Mouse (Mus musculus) spleen, adult 2 months (tissue): ENCODE measurements at regions not wholly inside any gene's neighbourhood (a gene's known extent, or its start where the extent isn't known, plus 50 kb on each side); places are given as distances from the start of the nearest gene placed in this dataset.

Experiments used
- DNase-seq, 2 experiments: peaks; one replicate each; pipeline versions ENCODE4 v3.0.0 to v3.0.0-alpha.2; 2012 to 2021; ENCODE audit warnings: low spot score in 2 of 2, low read depth in 1 of 2
- H3K27ac ChIP-seq: fragments of 200-500 bp; 2 replicates; pipeline ENCODE4 v1.5.1; 2012; ENCODE audit warnings: low read length, inconsistent platforms; ENCODE audit not compliant: insufficient read depth
- H3K27me3 ChIP-seq: fragments of 200-500 bp; 2 replicates; pipeline ENCODE4 v1.6.1; 2012; ENCODE audit warnings: mild to moderate bottlenecking, moderate library complexity, low read length, inconsistent platforms; ENCODE audit not compliant: control insufficient read depth, insufficient read depth
- H3K36me3 ChIP-seq: fragments of 200-500 bp; 2 replicates; pipeline ENCODE4 v1.6.1; 2012; ENCODE audit warnings: mild to moderate bottlenecking, low read length, inconsistent platforms; ENCODE audit not compliant: control insufficient read depth, insufficient read depth
- H3K4me1 ChIP-seq: fragments of 200-500 bp; 2 replicates; pipeline ENCODE4 v1.6.1; 2011; ENCODE audit warnings: inconsistent platforms; ENCODE audit not compliant: control insufficient read depth, insufficient read depth, insufficient read length
- H3K4me3 ChIP-seq: fragments of 200-500 bp; 2 replicates; pipeline ENCODE4 v1.5.1; 2011; ENCODE audit warnings: mild to moderate bottlenecking, inconsistent platforms; ENCODE audit not compliant: insufficient read depth, insufficient read length; ENCODE audit errors: extremely low read depth
- CTCF ChIP-seq: fragments of 200-500 bp; IDR thresholded peaks from 2 replicates; pipeline ENCODE4 v1.5.1; 2011; ENCODE audit warnings: mild to moderate bottlenecking, inconsistent platforms; ENCODE audit not compliant: insufficient read depth, insufficient read length, insufficient replicate concordance; ENCODE audit errors: extremely low read depth
- POLR2A ChIP-seq: fragments of 200-500 bp; IDR thresholded peaks from 2 replicates; pipeline ENCODE4 v1.6.1; 2011; ENCODE audit warnings: low read depth, low read length, inconsistent platforms
- WGBS: fragments of 180-500 bp; shearing (Covaris S2); methylation state at CpG from one replicate; pipeline ENCODE4 v1.1.7; 2018; 5-methylcytosine and 5-hydroxymethylcytosine counted together

DNA sequence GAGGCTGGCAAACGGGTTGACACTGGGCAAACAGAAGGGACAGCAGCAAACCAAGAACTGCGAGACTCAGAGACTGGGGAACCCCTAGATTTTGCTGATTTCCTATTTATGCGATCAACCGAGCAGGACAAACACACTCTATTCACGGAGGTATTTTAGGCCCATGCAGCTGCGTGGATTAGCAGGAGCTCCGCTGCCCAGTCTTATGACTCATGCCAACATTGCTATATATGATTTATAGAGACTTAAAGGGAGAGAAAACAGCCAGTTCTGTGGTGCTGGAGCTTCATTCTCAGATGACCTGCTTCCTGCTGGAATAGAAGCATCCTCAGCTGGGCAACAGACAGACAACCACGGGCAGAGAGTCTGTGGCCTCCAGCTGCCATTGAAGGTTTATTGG lies 71.2 kb upstream of the Maml3 start:
- no peak for DNase-seq
- Histone ChIP-seq H3K4me3 (no peak overlapping the region), H3K4me1 (peaks cover 2% of the 10 kb centered on the region; the same call in 1 of the 2 replicates), H3K27ac (no peak overlapping the region), H3K36me3 (no peaks in the 10 kb centered on the region), H3K27me3 (no peaks in the 10 kb centered on the region)
- no peak for TF ChIP-seq CTCF
- TF ChIP-seq POLR2A: no peak
- 36% methylated on average over 8 of the region's 8 CpGs for WGBS

GRCm38 (mm10) chr3:52178851-52179250 lies 74.0 kb upstream of the Maml3 start:
- Histone ChIP-seq H3K36me3 (no peaks in the 10 kb centered on the region), H3K4me3 (no peak overlapping the region), H3K27me3 (no peaks in the 10 kb centered on the region), H3K27ac (no peak overlapping the region), H3K4me1 (peaks cover 2% of the 10 kb centered on the region; the same call in 1 of the 2 replicates)
- no peak for TF ChIP-seq CTCF
- TF ChIP-seq POLR2A: no peak
- no peak for DNase-seq
- WGBS: 93% methylated on average over 9 of the region's 9 CpGs

DNA sequence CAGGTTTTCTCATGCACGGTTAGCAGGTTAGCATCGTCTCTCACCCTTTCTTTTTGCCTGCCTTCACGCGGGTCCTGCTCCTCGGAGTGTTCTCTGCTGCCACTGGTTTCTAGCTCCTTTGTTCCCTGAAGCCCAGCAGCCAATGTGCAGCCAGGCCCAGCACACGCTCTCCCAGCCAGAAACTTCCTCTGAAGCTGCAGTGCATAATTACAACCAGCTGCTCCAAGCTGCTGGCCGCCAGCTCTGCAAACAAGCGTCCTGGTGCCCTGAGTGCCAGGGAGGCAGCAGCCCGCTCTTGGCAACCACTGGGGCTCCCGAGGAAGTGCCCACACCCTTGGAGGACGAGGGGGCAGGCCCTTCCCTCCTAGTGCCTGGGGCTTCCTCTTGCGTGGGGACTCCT lies 74.8 kb upstream of the Maml3 start:
- Histone ChIP-seq H3K27ac (no peak overlapping the region), H3K4me1 (peaks cover 2% of the 10 kb centered on the region; the same call in 1 of the 2 replicates), H3K36me3 (no peaks in the 10 kb centered on the region), H3K27me3 (no peaks in the 10 kb centered on the region), H3K4me3 (no peak overlapping the region)
- no peak for DNase-seq
- 5% methylated on average over 12 of the region's 12 CpGs for WGBS
- no peak for TF ChIP-seq POLR2A
- no peak for TF ChIP-seq CTCF

DNA sequence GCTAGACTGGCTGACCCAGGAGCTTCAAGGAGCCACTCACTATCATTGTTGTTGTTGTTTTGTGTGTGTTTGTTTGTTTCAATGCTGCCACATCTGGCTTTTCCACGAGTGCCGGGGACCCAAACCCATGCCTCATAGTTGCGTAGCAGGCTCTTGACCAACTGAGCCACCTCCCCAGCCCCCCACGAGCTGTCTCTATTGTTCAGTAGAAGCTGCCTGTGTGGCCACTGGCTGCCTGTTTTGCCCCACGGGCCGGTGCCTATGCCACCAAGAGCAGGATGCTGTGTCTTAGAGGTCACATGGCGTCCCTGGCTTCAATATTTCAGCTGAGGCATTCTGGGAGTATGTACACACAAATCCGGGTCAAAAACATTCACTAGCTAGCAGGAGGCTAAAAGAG lies 75.4 kb upstream of the Maml3 start:
- Histone ChIP-seq H3K4me1 (peaks cover 2% of the 10 kb centered on the region; the same call in 1 of the 2 replicates), H3K4me3 (no peak overlapping the region), H3K36me3 (no peaks in the 10 kb centered on the region), H3K27ac (no peak overlapping the region), H3K27me3 (no peaks in the 10 kb centered on the region)
- TF ChIP-seq POLR2A (no peak), CTCF (no peak)
- DNase-seq: no peak
- WGBS: 70% methylated on average over 8 of the region's 8 CpGs

DNA sequence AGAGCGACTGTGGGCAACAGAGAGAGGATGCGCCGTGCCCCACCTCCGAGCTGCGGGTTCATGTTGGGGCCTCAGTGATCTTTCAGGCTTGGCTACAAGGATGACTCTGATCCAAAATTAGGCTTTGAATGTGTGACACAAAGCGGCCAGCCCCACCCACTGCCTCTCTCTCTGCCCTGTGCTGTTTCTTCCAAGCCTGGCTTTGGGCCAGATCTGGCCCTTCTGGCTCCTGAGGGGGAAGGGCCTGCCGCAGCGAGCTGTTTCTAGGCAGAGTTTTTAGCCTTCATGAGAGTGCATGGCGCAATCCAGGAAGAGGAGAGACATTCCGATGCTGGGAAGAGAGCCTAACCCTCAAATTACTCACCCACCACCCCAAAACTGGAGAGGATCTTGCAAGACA lies 75.9 kb upstream of the Maml3 start:
- Histone ChIP-seq H3K4me3 (no peak overlapping the region), H3K4me1 (peaks cover 2% of the 10 kb centered on the region; the same call in 1 of the 2 replicates), H3K27ac (no peak overlapping the region), H3K36me3 (no peaks in the 10 kb centered on the region), H3K27me3 (no peaks in the 10 kb centered on the region)
- WGBS: 72% methylated on average over 10 of the region's 10 CpGs
- TF ChIP-seq CTCF: no peak
- no peak for TF ChIP-seq POLR2A
- DNase-seq: no peak

GRCm38 (mm10) chr3:52181326-52182101 lies 76.6 kb upstream of the Maml3 start:
- TF ChIP-seq POLR2A (no peak), CTCF (no peak)
- Histone ChIP-seq H3K27ac (no peak overlapping the region), H3K4me1 (peaks cover 2% of the 10 kb centered on the region; the same call in 1 of the 2 replicates), H3K27me3 (no peaks in the 10 kb centered on the region), H3K4me3 (no peak overlapping the region), H3K36me3 (no peaks in the 10 kb centered on the region)
- 81% methylated on average over 9 of the region's 9 CpGs for WGBS
- DNase-seq: no peak

DNA sequence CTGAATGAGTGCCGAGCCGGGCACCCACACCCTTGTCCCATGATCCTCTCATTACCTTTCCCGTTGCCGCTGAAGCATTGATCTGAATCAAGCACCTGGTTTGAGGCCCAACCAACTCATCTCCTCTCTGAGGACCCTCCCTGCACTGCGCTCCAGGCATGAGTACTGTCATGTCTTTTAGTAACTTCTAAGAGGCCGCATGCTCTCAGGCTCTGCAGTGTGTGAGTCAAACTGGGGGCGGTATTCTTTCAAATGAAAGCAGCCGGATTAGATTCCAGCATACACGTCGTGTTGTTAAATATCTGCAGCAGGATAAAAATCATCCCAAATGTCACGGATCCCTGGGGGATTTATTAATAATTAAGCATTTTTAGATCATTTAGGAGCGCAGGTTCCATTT lies 79.4 kb upstream of the Maml3 start:
- DNase-seq: no peak
- no peaks in the 10 kb centered on the region for H3K36me3 ChIP-seq
- peaks cover 2% of the 10 kb centered on the region; the same call in 1 of the 2 replicates for H3K4me1 ChIP-seq
- 95% methylated on average over 12 of the region's 12 CpGs for WGBS
- TF ChIP-seq POLR2A (no peak), CTCF (no peak)
- H3K4me3 ChIP-seq: no peak overlapping the region
- H3K27ac ChIP-seq: no peak overlapping the region
- H3K27me3 ChIP-seq: no peaks in the 10 kb centered on the region
